Mouse (Mus musculus) ZHBTc4 (cell line): ENCODE measurements at regions not wholly inside any gene's neighbourhood (a gene's known extent, or its start where the extent isn't known, plus 50 kb on each side); places are given as distances from the start of the nearest gene placed in this dataset.
A peak's percentile ranks its signal among the peaks of the same experiment; 100 is the strongest.

Experiments used
- DNase-seq: peaks from one replicate; pipeline ENCODE4 v3.0.0-alpha.2; 2011; ENCODE audit warnings: low read depth, low spot score

DNA sequence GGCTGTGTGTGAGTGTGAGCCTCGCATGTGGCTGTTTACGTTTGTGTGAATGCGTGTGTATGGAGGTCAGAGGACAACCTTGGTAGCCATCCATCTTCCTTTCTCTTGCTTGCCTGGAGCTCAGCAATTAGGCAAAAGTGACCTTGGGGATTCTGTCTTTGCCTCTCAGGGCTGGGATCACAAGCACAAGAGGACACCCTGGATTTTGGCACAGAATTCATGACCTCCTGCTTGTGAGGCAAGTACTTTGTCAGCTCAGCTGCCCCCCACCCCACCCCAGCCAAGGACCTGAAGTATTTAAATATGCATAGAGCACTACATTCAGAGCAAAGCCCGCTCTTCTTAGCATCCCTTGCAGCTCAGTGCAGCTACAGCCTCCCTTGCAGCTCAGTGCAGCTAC lies 84.6 kb upstream of the Sulf2 start:
- DNase-seq = no peak

DNA sequence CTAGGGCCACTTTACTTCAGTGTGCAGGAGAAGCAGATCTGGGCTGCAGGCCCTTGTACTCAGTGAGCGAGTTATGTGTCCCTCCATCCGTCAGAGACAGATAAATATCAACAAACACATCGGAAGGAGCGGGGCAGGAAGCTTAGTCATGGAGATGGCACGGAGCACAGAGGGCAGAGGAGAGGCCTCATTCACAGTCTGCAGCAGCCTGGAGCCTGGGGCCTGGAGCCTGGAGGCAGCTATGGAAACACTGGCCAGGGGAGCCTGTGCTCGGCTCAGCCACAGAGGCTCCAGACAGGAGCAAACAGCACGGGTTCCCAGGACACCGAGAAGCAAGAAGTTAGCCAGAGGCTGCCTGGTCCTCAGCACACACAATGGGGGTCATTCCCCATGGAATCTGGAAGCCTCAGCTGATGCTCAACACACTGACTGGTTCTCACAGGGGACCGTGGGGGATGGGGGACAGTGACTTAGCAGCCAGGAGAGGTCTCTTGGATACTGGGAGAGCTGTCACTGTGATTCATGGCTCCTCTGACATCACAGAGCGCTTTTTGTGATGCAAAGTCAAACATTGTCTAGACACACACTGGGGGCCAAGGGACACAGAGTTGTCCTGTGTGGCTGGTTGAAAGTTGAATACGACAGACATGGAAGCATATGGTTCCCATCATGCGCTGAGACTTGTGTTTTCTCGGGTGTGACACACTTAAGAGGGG lies 82.2 kb upstream of the Sulf2 start:
- DNase-seq = peak; percentile 68

DNA sequence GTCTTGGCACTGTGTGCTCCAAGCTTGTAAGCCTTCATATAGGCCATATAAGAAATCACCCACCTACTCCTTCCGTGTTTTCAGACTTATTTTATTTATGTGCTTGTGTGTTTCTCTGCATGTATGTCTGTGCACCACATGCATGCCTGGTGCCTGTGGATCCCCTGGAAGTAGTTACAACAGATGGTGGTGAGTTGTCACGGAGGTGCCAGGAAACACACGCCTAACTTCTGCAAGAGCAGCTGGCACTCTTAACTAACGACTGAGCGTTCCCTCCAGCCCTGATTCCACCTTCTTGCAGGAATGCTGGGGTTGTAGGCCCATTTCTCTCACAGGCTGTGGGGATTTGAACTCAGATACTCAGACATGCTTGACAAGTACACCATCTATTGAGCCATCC lies 80.6 kb upstream of the Sulf2 start:
- no peak for DNase-seq

DNA sequence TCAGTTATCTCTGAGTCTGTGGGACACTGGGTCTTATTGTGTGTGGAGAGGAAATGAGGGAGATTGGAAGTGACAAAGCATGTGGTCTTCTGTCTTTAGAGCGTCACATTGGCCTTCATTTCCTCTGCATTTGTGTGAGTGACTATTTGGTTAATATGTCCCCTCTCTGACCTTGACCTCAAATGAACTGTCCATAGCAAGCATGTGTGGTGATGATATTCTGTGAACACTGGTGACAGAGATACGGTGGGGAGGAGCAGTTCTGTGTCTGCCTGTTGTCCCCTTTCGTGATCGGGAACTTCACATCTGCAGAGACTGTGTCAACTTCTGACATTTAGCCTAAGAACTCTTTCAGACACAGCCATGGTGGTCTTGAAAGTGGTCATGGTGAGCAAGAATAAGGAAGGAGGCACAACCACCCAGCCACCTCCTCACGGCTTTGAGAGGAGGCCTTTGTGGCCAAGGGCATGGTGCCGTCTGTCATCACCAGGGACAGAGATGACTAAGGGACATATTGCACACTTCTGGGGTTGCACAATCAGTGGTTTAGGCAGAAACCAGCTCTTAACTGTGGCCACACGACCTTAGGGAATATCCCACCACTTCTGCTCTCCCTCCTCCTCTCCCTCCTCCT lies 79.2 kb upstream of the Sulf2 start:
- no peak for DNase-seq

DNA sequence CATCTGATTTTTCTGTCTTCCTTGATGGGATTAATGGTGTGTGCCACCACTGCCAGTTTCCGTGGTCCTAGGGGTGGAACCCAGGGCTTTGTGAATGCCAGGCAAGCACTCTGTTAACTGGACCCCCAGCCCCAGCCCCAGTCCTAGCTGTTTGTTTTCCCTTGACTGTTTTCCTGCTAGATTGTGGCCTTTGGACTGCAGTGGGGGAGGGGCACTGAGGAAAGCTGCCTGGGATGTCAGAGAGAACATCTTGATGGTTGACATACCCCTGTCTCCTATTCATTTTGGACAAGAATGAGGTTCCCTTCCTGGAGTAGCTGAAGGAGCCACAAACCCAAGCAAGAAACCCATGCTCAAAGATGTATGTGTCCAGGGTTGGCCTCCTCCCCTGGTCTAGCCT lies 77.8 kb upstream of the Sulf2 start:
- DNase-seq = no peak

DNA sequence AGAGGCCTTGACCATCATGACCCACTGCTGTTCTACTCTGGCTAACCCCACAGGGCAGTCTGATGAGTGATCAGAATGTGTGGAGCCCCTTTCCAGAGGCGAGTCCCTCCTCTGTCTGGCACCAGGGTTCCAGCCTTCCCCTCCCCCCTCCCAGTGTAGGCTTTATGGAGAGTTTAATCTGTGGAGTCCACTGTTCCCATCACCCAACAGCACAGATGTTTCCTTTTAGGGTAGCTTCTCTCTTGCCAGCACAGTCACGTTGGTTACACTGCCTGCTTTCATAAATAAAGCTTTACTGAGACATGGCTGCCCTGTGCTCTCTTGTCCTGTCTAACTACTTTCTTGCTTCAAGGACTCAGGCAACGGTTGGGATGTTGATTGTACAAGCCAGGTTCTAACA lies 76.9 kb upstream of the Sulf2 start:
- no peak for DNase-seq

DNA sequence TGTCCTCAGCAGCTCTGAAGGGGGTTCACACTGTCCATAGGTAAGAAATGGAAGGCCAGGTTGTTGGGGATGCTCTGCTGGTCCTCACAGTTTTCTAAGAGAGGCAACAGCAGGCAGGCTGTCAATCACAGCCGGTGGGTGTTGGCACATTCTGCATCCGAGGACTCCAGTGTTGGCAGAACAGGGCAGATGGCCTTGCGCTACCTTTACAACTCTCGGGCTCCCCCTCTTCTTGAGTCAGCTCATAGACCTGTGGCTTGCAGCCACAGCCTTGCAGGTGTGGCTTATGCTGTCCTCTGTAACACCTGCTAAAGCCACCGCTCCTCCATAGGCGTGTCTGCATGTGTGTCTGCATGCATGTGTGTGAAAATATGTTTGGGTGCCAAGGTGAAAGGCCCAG lies 75.2 kb upstream of the Sulf2 start:
- DNase-seq = no peak

DNA sequence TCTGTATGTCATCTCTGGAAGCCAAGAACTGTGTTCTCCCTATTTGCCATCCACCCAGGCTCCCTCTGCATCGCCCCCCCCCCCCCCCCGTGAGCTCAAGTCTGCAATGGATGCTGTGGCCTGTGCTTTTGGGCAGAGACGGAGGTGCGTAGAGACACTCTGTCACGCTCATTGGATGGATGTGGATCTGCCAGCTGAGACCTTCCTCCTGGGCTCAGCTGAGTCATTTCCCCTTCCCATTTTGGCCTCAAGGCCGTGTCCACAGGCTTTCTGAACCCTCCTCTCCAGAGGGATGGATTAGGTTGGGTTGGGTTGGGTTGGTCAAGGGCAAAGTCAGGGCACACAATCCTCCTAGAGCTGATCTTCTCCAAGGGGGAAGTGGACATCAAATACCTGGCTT lies 72.9 kb upstream of the Sulf2 start:
- DNase-seq = no peak

DNA sequence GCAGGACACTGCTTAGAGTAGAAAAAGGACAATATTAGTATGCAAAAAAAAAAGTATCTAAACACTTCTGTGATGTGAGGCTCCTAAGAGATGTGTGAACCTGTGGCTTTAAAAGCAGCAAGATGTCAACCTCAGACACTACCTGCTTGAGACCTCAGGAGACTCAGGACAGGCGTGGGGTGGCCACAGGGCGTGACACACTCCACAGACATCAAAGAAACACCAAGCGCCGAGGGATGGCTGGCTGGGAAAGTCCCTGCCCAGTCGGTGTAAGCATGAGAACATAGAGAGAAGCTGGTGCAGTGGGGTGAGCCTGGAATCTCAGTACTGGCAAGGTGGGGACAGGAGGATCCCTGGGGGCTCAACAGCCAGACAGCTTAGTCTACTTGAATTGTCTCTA lies 72.0 kb upstream of the Sulf2 start:
- DNase-seq = no peak

DNA sequence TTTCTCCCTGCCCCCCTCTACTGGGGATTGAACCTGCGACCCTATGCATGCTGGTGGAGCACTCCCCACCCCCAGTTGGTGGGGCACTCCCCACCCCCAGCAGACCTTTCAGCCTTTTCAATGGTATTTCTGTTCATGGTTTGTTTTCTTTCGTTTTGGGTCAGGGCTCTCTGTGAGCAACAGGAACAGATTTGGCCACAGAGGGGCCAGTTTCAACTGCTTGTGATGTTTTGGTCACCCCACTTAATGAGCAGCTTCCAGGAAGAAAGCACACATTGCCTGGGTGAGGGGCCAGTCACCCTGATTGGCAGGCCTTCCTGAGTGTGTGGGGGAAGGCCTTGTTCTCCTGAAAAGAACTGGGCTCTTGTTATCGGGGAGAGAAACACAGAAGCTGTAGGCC lies 71.5 kb upstream of the Sulf2 start:
- DNase-seq = no peak

DNA sequence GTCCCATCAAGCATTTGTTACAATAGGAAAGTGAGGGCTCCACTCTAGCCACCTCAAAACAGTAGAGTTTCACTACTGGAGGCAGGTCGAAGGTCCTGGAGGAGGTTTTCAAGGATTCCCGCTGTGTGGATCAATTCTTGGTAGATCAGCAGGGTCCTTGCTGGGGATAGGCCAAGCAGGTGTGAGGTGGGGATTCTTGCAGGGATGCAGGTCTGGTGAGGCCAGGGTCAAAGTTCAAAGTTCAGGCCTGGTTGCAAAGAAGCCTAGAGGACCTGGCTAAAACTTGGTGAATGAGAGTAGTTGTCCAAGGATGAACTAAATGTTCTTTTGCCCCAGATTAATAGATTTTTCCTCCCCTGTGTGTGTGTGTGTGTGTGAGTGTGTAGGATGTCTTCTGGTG lies 70.9 kb upstream of the Sulf2 start:
- DNase-seq = no peak

DNA sequence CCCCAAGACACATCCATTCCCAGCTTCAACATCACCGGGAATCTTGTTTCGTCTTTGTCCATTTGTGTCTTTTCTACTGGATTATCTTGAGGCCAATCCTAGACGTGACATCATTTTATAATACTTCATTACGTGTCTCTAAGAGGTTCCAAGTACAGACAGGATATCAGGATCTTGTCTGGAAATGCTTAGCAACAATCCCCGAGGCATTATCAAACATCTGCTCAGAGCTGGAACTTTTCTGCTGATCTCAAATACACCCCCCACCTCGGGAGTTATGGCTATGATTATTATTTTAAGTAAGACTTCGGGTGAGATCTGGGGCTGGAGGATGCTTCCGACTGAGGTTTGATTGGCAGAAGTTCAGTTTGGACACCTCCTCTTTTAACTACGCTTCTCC lies 69.9 kb upstream of the Sulf2 start:
- DNase-seq = no peak

DNA sequence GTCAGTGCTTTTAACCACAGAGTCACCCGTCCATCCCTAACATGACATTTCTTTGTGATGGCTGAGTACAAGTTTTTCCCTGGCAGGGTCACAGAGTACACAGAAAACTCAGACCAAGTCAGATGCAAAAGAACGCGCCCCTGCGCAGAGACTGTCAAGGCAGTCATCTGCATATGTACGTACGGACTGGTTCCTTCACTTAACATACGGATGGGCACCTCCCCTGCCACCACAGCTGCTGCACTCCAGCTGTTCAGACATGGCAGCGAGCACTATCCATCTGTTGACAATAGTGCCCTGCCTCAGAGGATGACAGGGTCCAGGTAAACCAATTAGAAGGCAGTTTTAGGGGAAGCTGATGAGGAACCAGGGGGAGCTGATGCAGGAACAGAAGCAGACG lies 63.3 kb upstream of the Sulf2 start:
- DNase-seq = peak; percentile 69

DNA sequence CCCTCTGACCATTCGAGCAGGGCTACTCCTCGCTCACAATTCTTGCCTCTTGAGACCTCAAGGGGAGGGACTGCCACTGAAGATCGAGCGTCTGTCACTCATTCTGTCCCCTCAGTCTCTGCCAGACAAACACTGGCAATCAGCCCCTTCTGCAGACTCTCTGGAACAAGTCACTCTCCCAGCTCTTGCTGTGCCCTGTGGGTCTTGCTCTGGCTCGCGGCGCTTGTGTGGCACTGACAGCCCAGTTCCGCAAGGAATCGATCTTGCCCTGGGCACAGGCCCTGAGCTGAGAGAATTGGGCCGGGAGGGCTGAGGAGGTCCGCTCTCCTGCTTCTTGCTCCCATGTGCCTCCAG lies 61.0 kb upstream of the Sulf2 start:
- no peak for DNase-seq

DNA sequence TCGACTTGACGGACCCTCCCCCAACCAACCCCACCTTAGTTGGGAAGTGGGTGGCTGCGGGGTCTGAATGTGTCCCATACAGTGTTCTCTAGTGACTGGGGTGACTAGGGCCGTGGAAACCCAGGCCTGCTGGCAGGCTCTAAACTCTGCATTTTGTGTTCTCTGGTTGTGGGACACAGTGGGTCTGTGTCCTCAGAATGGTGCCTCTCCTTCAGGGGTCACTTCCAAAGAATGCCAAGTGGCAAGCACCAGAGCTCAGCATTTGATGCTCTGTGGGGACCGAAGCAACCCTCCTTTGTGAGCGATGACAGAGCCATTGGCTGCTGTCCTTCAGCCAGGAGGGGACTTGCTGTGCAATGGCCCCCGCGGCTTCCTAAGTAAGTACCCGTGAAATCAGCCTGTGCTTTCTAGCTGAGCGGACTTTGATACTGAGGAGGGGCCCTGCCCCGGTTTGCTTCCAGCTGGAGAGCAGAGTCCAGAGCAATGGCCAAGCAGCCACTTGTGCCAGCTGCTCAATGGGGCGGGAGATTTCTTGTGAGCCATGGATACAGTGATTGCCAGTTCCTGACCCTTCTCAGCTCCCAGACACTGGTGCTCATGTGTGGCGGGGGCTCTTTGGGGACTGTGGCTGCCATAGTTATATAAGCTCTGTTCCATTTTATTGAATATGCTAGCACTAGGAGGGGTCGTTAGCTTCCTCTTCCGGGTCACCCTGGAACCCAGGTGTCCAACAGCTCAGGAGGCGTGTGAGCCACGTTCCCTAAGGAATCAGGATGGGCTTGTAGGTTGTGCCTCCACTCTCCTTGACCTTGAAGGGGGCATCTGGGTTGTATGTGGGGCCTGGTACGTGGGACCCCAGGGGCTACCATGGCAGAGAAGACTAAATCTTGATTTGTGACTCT lies 60.4 kb upstream of the Sulf2 start:
- DNase-seq = no peak

DNA sequence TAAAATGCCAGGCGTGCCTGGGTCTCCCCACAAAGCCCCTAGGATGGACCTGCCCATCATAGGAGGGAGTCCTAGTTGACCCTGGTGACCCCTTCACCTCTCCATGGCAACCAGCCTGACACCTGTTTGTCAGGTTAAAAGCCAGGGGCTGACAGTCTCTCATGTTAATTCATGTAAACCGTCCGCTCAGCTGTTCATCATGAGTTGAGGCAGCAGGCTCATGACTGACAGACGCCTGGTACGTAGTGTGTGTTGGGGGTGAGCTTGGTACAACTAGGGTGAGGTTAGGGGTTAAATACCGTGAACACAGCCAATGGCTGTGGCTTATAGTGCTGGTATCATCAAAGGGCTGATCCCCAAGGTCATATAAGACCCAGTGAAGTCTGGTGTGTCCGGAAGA lies 59.7 kb upstream of the Sulf2 start:
- DNase-seq = no peak

DNA sequence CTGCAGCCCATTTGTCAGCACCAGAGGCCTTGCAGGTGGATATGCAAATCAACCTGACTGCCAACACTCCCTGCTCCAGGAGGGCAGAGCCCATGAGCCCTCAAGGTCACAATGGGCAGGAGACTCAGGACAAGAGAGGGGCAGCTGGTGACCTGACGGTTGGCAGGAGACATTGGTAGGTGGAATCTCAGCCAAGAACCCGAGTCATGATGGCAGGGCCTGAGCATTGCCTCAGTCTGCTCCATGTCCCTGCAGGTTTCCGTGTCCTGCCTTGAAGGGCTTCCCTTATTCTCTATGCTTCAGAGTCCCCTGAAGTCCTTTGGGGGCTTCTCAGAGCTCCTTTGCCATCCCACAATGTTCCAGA lies 51.7 kb upstream of the Sulf2 start:
- no peak for DNase-seq

DNA sequence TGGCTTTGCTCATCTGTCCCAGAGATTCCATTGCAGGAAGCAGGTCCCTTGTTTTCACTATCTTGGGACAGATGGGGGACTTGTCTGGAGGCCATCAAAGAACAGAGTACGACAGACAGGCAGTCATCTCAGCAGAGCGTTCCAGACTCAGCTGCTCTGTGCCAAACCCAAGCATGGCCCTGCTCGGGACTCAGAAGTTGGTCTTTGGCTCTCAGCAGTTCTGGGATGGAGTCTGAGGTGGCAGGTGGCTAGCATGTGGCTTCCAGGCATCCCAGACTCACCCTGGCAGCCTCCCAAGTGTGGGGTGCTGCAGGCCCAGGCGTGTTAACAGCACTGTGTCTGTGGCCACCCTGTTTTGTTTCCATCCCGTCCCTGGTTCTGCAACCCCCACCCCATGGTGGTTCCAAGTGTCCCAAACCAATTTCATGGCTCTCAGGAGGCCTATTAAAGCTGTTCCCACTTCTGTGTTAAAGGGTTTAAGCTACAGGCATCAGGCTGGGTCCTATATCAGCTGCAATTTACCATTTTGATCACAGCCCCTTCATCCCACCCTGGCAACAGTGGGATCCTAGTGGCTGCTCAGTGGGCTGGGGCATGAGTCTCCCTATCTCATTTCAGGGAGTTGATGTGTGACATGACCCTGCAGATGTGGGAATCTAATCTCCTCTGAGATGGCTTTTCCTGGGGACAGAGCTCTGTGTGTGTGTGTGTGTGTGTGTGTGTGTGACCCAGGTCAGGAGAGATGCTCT lies 51.1 kb upstream of the Sulf2 start:
- DNase-seq = no peak
